Mouse (Mus musculus) small intestine, adult 2 months (tissue): ENCODE measurements around the gene Rmi2.

Experiments used
- CTCF ChIP-seq: fragments of 200-500 bp; IDR thresholded peaks from 2 replicates; pipeline ENCODE4 v1.5.1; 2012; ENCODE audit warnings: low read depth, mild to moderate bottlenecking, control low read depth, inconsistent platforms, low read length, moderate library complexity, mixed read lengths; ENCODE audit not compliant: insufficient replicate concordance, insufficient read length; ENCODE audit errors: extremely low read depth
- POLR2A ChIP-seq: fragments of 200-500 bp; IDR thresholded peaks from 2 replicates; pipeline ENCODE4 v1.6.1; 2012; ENCODE audit warnings: low read depth, mild to moderate bottlenecking, control low read depth, inconsistent platforms, low read length, moderate library complexity

DNA sequence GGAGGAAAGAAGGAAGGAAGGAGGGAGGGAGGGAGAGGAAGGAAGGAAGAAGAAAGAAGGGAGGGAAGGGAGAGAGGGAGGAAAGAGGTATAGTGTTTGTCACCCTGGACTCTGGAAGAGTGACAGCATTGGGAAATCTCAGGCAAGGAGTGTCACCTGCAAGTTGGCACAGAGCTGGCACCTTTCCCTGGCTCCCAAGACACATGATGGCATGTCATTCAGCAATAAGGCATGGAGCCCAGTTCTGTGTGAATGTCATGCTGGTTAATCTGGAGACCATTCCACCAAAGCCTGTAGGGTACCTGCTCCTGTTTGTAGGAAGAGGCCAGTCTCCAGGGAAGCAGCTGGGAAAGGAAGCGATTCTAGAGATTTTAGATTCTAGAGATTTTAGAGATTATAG lies 24.5 kb upstream of the Rmi2 start:
- no peak for TF ChIP-seq CTCF
- TF ChIP-seq POLR2A = no peak
